Mouse (Mus musculus): ENCODE measurements around the gene Abca16.

DNA sequence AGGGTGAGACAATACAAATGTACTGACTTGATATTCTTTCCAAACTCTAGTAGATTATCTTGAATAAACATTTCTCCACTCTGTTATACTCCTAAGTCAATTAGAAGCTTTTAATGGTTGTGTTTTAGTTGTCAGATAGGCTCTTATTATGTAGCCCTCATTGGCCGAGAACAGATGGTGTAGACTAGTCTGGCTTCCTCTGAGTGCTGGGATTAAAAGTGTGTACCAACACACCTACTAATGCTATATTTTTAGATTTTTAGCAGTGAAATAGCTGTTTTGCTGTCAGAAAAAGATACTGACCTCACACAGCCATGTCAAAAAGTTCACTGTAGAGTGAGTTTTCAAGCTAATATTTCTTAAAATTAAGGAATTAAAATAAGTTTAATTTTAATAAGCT is 2.9 kb downstream of the Abca16 start:
- TF ChIP-seq POLR2A (IDR thresholded peaks at IDR 0.05; ENCODE audit: low read depth, low read length) (no peak), CTCF (IDR thresholded peaks at IDR 0.05; ENCODE audit: borderline replicate concordance, insufficient read depth, low read length) (no peak)
